ENCODE assay signal across 23 mouse cellular contexts in genomic region chr16:17481465-17481864, GRCm38 (mm10). TPM values are rescaled to one million over a fixed set of nuclear protein-coding genes. Genes with fewer than 3 reads are reported as not detected.
DNase-seq lines count a peak whose midpoint lies in the region; ATAC-seq and TF ChIP-seq lines count a peak whose summit lies in the region.
"Had no signal": no experiment of that assay in that cellular context is flagged by ENCODE, and none has a peak within 500 bp of the region (broad histone marks: within the 10 kb centered on the region; RNA-seq: fewer than 3 reads in every experiment).

No protein-coding gene starts in this region.

- H3K79me2 ChIP-seq in MEL (ENCODE audit: control insufficient read depth, insufficient read depth, low read length, poor library complexity): peaks cover 40% of the 10 kb centered on the region
- peaks cover 1% of the 10 kb centered on the region; the same call in 1 of the 2 replicates for H3K79me2 ChIP-seq in heart, adult 2 months (replicated peaks; ENCODE audit: control insufficient read depth, insufficient read depth, low read length)

- H3K27me3 ChIP-seq in liver, embryonic 11.5 days (replicated peaks; ENCODE audit: control insufficient read depth, insufficient read depth, low read length): no peaks in the 10 kb centered on the region
- no peaks in the 10 kb centered on the region for H3K27me3 ChIP-seq in liver, postnatal 0 days (ENCODE audit: insufficient read depth, low read length)
- H3K27me3 ChIP-seq in MEL (ENCODE audit: control insufficient read depth in 1 of 2, insufficient read depth in 2 of 2, low read length in 2 of 2): no peaks in the 10 kb centered on the region
- no peaks in the 10 kb centered on the region for H3K27me3 ChIP-seq in liver, embryonic 14.5 days (ENCODE audit: control insufficient read depth, insufficient read depth, low read length)
- H3K27me3 ChIP-seq in liver, embryonic 16.5 days (ENCODE audit: control insufficient read depth, insufficient read depth, low read depth, low read length): no peaks in the 10 kb centered on the region
- no peaks in the 10 kb centered on the region for H3K27me3 ChIP-seq in heart, adult 2 months (ENCODE audit: control insufficient read depth, insufficient read depth, low read length)
- H3K27me3 ChIP-seq: CH12.LX; embryonic facial prominence, embryonic 12.5 days; forebrain, embryonic 13.5 days; forebrain, embryonic 15.5 days had no signal

- H3K36me3 ChIP-seq in liver, embryonic 11.5 days (ENCODE audit: control insufficient read depth, insufficient read depth, low read length): peaks cover 26% of the 10 kb centered on the region
- H3K36me3 ChIP-seq in liver, postnatal 0 days (replicated peaks; ENCODE audit: insufficient read depth, low read length): peaks cover 34% of the 10 kb centered on the region
- H3K36me3 ChIP-seq in MEL (ENCODE audit: control insufficient read depth in 1 of 2, insufficient read depth in 2 of 2, low read length in 2 of 2): peaks cover 12 to 44% of the 10 kb centered on the region in 2 experiments
- H3K36me3 ChIP-seq in liver, embryonic 14.5 days (replicated peaks; ENCODE audit: control insufficient read depth, insufficient read depth, low read depth): peaks cover 25% of the 10 kb centered on the region
- H3K36me3 ChIP-seq in liver, embryonic 16.5 days (ENCODE audit: control insufficient read depth, insufficient read depth): peaks cover 20% of the 10 kb centered on the region
- H3K36me3 ChIP-seq in heart, adult 2 months (ENCODE audit: control insufficient read depth, insufficient read depth, low read length): peaks cover 17% of the 10 kb centered on the region

- DNase-seq in liver, embryonic 11.5 days (ENCODE audit: low spot score): no peak
- DNase-seq in liver, postnatal 0 days: no peak
- peak; percentile 52 for DNase-seq in MEL (ENCODE audit: low read depth, low spot score)
- no peak for DNase-seq in liver, embryonic 14.5 days (ENCODE audit: low read depth in 3 of 3, low spot score in 3 of 3)
- DNase-seq in spleen, adult 18-20 months: no peak
- DNase-seq in heart, adult 2 months: no peak
- DNase-seq: adrenal gland, adult 2 months; adrenal gland, postnatal 14 days; adrenal gland, postnatal 36 days; B cell, adult 2 months; cerebellum, adult 11-12 months; cerebellum, adult 2 months; cerebellum, adult 9-10 months; cerebellum, postnatal 10 days; cerebellum, postnatal 25 days had no signal

- intact Hi-C loops in heart, adult 2 months (cut with DNase I): no loop called here

- no peak overlapping the region for H3K9ac ChIP-seq in liver, embryonic 11.5 days (ENCODE audit: low read depth, low read length)
- H3K9ac ChIP-seq in liver, postnatal 0 days (replicated peaks): no peak overlapping the region
- H3K9ac ChIP-seq in MEL (ENCODE audit: control insufficient read depth, low read depth, low read length, poor library complexity, severe bottlenecking): no peak overlapping the region
- no peak overlapping the region for H3K9ac ChIP-seq in liver, embryonic 14.5 days (replicated peaks)
- H3K9ac ChIP-seq in liver, embryonic 16.5 days (ENCODE audit: low read depth, low read length): no peak overlapping the region
- no peak overlapping the region for H3K9ac ChIP-seq in heart, adult 2 months (ENCODE audit: low read depth, low read length)
- H3K9ac ChIP-seq: embryonic facial prominence, embryonic 12.5 days; forebrain, embryonic 13.5 days; forebrain, embryonic 15.5 days had no signal

- peaks cover 8% of the 10 kb centered on the region for H3K4me1 ChIP-seq in liver, embryonic 11.5 days (replicated peaks; ENCODE audit: control insufficient read depth, insufficient read depth, low read length)
- H3K4me1 ChIP-seq in liver, postnatal 0 days (ENCODE audit: insufficient read depth): peaks cover 10% of the 10 kb centered on the region; the same call in 1 of the 2 replicates
- peaks cover 20 to 29% of the 10 kb centered on the region in 2 experiments for H3K4me1 ChIP-seq in MEL (ENCODE audit: control insufficient read depth in 1 of 2, insufficient read depth in 2 of 2, low read length in 2 of 2)
- peaks cover 5 to 19% of the 10 kb centered on the region in 2 experiments for H3K4me1 ChIP-seq in liver, embryonic 14.5 days (replicated peaks; ENCODE audit: control insufficient read depth in 2 of 2, insufficient read depth in 2 of 2, low read length in 1 of 2)
- H3K4me1 ChIP-seq in liver, embryonic 16.5 days (ENCODE audit: control insufficient read depth, low read depth, low read length): peaks cover 23% of the 10 kb centered on the region
- H3K4me1 ChIP-seq in heart, adult 2 months (ENCODE audit: control insufficient read depth, insufficient read depth, low read length): peaks cover 5% of the 10 kb centered on the region
- H3K4me1 ChIP-seq: embryonic facial prominence, embryonic 10.5 days; embryonic facial prominence, embryonic 12.5 days had no signal

- peak; percentile 66; the same call in 1 of the 2 replicates for ATAC-seq in liver, embryonic 11.5 days (replicated peaks; ENCODE audit: low FRiP score)
- no peak for ATAC-seq in liver, postnatal 0 days
- ATAC-seq in liver, embryonic 14.5 days (ENCODE audit: insufficient read depth): peak; percentile 56; the same call in 1 of the 2 replicates
- ATAC-seq in liver, embryonic 16.5 days (ENCODE audit: low read depth): peak; percentile 47; the same call in 1 of the 2 replicates
- ATAC-seq: CD4-positive, CD25-positive, alpha-beta regulatory T cell, adult 4 months; forebrain, embryonic 13.5 days; forebrain, embryonic 15.5 days had no signal

- no peaks in the 10 kb centered on the region for H3K9me3 ChIP-seq in liver, embryonic 11.5 days (ENCODE audit: control insufficient read depth, low read length)
- H3K9me3 ChIP-seq in liver, postnatal 0 days (ENCODE audit: low read length): no peaks in the 10 kb centered on the region
- no peaks in the 10 kb centered on the region for H3K9me3 ChIP-seq in MEL (replicated peaks; ENCODE audit: insufficient read depth, low read length)
- no peaks in the 10 kb centered on the region for H3K9me3 ChIP-seq in liver, embryonic 14.5 days (ENCODE audit: control insufficient read depth, low read length)
- H3K9me3 ChIP-seq in liver, embryonic 16.5 days (replicated peaks; ENCODE audit: control insufficient read depth, low read length): no peaks in the 10 kb centered on the region
- H3K9me3 ChIP-seq: embryonic facial prominence, embryonic 10.5 days; embryonic facial prominence, embryonic 12.5 days; forebrain, embryonic 13.5 days; forebrain, embryonic 15.5 days; G1E had no signal

- TF ChIP-seq RAD21 in MEL (IDR thresholded peaks at IDR 0.05; ENCODE audit: low read depth, low read length): no peak

- no peak overlapping the region for H3K4me3 ChIP-seq in liver, embryonic 11.5 days (ENCODE audit: low read depth, low read length)
- no peak overlapping the region for H3K4me3 ChIP-seq in liver, postnatal 0 days (ENCODE audit: low read depth, low read length)
- no peak overlapping the region for H3K4me3 ChIP-seq in MEL (ENCODE audit: control insufficient read depth in 1 of 2, insufficient read depth in 1 of 2, low read depth in 2 of 2, low read length in 2 of 2)
- no peak overlapping the region for H3K4me3 ChIP-seq in liver, embryonic 14.5 days (ENCODE audit: insufficient read depth in 1 of 2, low read depth in 2 of 2, low read length in 2 of 2)
- no peak overlapping the region for H3K4me3 ChIP-seq in liver, embryonic 16.5 days (ENCODE audit: low read depth, low read length)
- H3K4me3 ChIP-seq in heart, adult 2 months: no peak overlapping the region
- H3K4me3 ChIP-seq: embryonic facial prominence, embryonic 10.5 days; embryonic facial prominence, embryonic 12.5 days; forebrain, embryonic 13.5 days; forebrain, embryonic 15.5 days had no signal

- no peak overlapping the region for H3K4me2 ChIP-seq in liver, embryonic 11.5 days
- no peak overlapping the region for H3K4me2 ChIP-seq in liver, postnatal 0 days (ENCODE audit: low read depth, low read length)
- H3K4me2 ChIP-seq in liver, embryonic 14.5 days (ENCODE audit: low read depth): no peak overlapping the region
- H3K4me2 ChIP-seq in liver, embryonic 16.5 days (ENCODE audit: low read depth, low read length): no peak overlapping the region
- H3K4me2 ChIP-seq: embryonic facial prominence, embryonic 12.5 days; forebrain, embryonic 13.5 days; forebrain, embryonic 15.5 days had no signal

- TF ChIP-seq CTCF in liver, postnatal 0 days (IDR thresholded peaks at IDR 0.05; ENCODE audit: low read depth): no peak
- TF ChIP-seq CTCF in MEL (IDR thresholded peaks at IDR 0.05 in 2 of 3, conservative IDR thresholded peaks at IDR 0.05 in 1 of 3; ENCODE audit: control insufficient read depth in 1 of 3, insufficient read depth in 1 of 3, low read depth in 2 of 3, low read length in 3 of 3, poor library complexity in 1 of 3, severe bottlenecking in 1 of 3): no peak
- TF ChIP-seq CTCF in liver, embryonic 14.5 days (IDR thresholded peaks at IDR 0.05; ENCODE audit: low read depth): no peak
- no peak for TF ChIP-seq CTCF in heart, adult 2 months (IDR thresholded peaks at IDR 0.05)

- TF ChIP-seq POLR2A in MEL (IDR thresholded peaks at IDR 0.05; ENCODE audit: control insufficient read depth in 1 of 2, insufficient read depth in 1 of 2, low read depth in 1 of 2, low read length in 2 of 2, poor library complexity in 1 of 2): no peak
- no peak for TF ChIP-seq POLR2A in heart, adult 2 months (IDR thresholded peaks at IDR 0.05; ENCODE audit: insufficient read depth, low read depth, low read length)

- no peak overlapping the region for H3K27ac ChIP-seq in liver, embryonic 11.5 days (ENCODE audit: low read depth, low read length)
- no peak overlapping the region for H3K27ac ChIP-seq in liver, postnatal 0 days (ENCODE audit: low read depth)
- H3K27ac ChIP-seq in MEL (ENCODE audit: control insufficient read depth, low read depth, low read length): peak overlapping the region; percentile 25
- H3K27ac ChIP-seq in liver, embryonic 14.5 days: no peak overlapping the region
- no peak overlapping the region for H3K27ac ChIP-seq in liver, embryonic 16.5 days (ENCODE audit: low read length)
- H3K27ac ChIP-seq in heart, adult 2 months: no peak overlapping the region
- H3K27ac ChIP-seq: embryonic facial prominence, embryonic 10.5 days; embryonic facial prominence, embryonic 12.5 days; forebrain, embryonic 13.5 days; forebrain, embryonic 15.5 days had no signal

- no peak for TF ChIP-seq EP300 in liver, postnatal 0 days (IDR thresholded peaks at IDR 0.05; ENCODE audit: low read depth)
- TF ChIP-seq EP300 in MEL (IDR thresholded peaks at IDR 0.05; ENCODE audit: low read depth in 1 of 2, low read length in 2 of 2): peak; percentile 91 to 94
- TF ChIP-seq EP300 in liver, embryonic 14.5 days (IDR thresholded peaks at IDR 0.05; ENCODE audit: low read depth): no peak
- TF ChIP-seq EP300 in heart, adult 2 months (IDR thresholded peaks at IDR 0.05; ENCODE audit: insufficient read depth, low read depth, low read length): no peak

- 51% methylated on average over 2 of the region's 2 CpGs for WGBS in liver, embryonic 11.5 days
- 43% methylated on average over 2 of the region's 2 CpGs for WGBS in liver, postnatal 0 days (ENCODE audit: insufficient replicate concordance)
- 10% methylated on average over 2 of the region's 2 CpGs for WGBS in liver, embryonic 14.5 days (ENCODE audit: insufficient replicate concordance)
- 17% methylated on average over 2 of the region's 2 CpGs for WGBS in liver, embryonic 16.5 days (ENCODE audit: insufficient replicate concordance)
- 58% methylated on average over 2 of the region's 2 CpGs for whole genome bisulfite sequencing in heart, adult 2 months

RNA-seq across cellular contexts. Expression of gene Aifm3, which starts 7.9 kb away (rescaled TPM):
- polyA plus RNA-seq in liver, embryonic 11.5 days (2014; fragmentation: Nextera tagmentation; extraction: Ambion mirVana): 0.84 and 1.1 TPM in 2 replicates
- 3.3 and 3.4 TPM in 2 replicates for polyA plus RNA-seq in liver, postnatal 0 days (2015; fragmentation: Nextera tagmentation; extraction: Ambion mirVana)
- 0.23 and 0.29 TPM in 2 replicates for total RNA-seq in MEL (2012; rRNA removed)
- under 1 TPM in 1 of 2 experiments, not detected in 1; 0.52 TPM for polyA plus RNA-seq in MEL (2012; ENCODE audit: insufficient read depth in 1 of 2, insufficient read length in 2 of 2, low read depth in 1 of 2, low replicate concordance in 2 of 2, missing spikeins in 1 of 2)
- polyA plus RNA-seq in liver, embryonic 14.5 days (2012; rRNA removed): 0.67 and 1.3 TPM in 2 replicates
- 0.53 and 0.99 TPM in 2 replicates for polyA plus RNA-seq in liver, embryonic 14.5 days (2014; fragmentation: Nextera tagmentation; extraction: Ambion mirVana)
- polyA plus RNA-seq in liver, embryonic 16.5 days (2015; fragmentation: Nextera tagmentation; extraction: Ambion mirVana): 3.8 and 6.3 TPM in 2 replicates
- under 1 TPM in 1 of 2 experiments, not detected in 1; 0.14 TPM for total RNA-seq in heart, adult 2 months (2021)
- polyA plus RNA-seq in heart, adult 2 months (2012; rRNA removed): 0.08 and 0.09 TPM in 2 replicates
- total RNA-seq: CH12.LX had no signal
- polyA plus RNA-seq: G1E had no signal

RNA-seq across cellular contexts. Expression of gene Lztr1, which starts 27.0 kb away (rescaled TPM):
- 50.2 and 54.8 TPM in 2 replicates for polyA plus RNA-seq in liver, embryonic 11.5 days (2014; fragmentation: Nextera tagmentation; extraction: Ambion mirVana)
- polyA plus RNA-seq in liver, postnatal 0 days (2015; fragmentation: Nextera tagmentation; extraction: Ambion mirVana): 16.8 and 18.7 TPM in 2 replicates
- 39.5 and 45.1 TPM in 2 replicates for total RNA-seq in MEL (2012; rRNA removed)
- 10 to 100 TPM in 1 of 2 experiments, not detected in 1; 83.2 TPM for polyA plus RNA-seq in MEL (2012; ENCODE audit: insufficient read depth in 1 of 2, insufficient read length in 2 of 2, low read depth in 1 of 2, low replicate concordance in 2 of 2, missing spikeins in 1 of 2)
- 32.0 and 32.5 TPM in 2 replicates for polyA plus RNA-seq in liver, embryonic 14.5 days (2012; rRNA removed)
- 15.5 and 17.2 TPM in 2 replicates for polyA plus RNA-seq in liver, embryonic 14.5 days (2014; fragmentation: Nextera tagmentation; extraction: Ambion mirVana)
- 25.2 and 25.7 TPM in 2 replicates for polyA plus RNA-seq in liver, embryonic 16.5 days (2015; fragmentation: Nextera tagmentation; extraction: Ambion mirVana)
- total RNA-seq in heart, adult 2 months (2021): 10 to 100 TPM; 24.3 to 28.5 TPM
- polyA plus RNA-seq in heart, adult 2 months (2012; rRNA removed): 98.0 and 104 TPM in 2 replicates

RNA-seq across cellular contexts. Expression of gene Crkl, which starts 29.7 kb away (rescaled TPM):
- 45.6 and 46.2 TPM in 2 replicates for polyA plus RNA-seq in liver, embryonic 11.5 days (2014; fragmentation: Nextera tagmentation; extraction: Ambion mirVana)
- polyA plus RNA-seq in liver, postnatal 0 days (2015; fragmentation: Nextera tagmentation; extraction: Ambion mirVana): 20.1 and 24.4 TPM in 2 replicates
- 14.9 and 16.2 TPM in 2 replicates for total RNA-seq in MEL (2012; rRNA removed)
- polyA plus RNA-seq in MEL (2012; ENCODE audit: insufficient read depth in 1 of 2, insufficient read length in 2 of 2, low read depth in 1 of 2, low replicate concordance in 2 of 2, missing spikeins in 1 of 2): 100 to 1,000 TPM in 1 of 2 experiments, 10 to 100 TPM in 1; 34.6 to 146 TPM
- 6.8 and 8.0 TPM in 2 replicates for polyA plus RNA-seq in liver, embryonic 14.5 days (2012; rRNA removed)
- 18.8 and 25.0 TPM in 2 replicates for polyA plus RNA-seq in liver, embryonic 14.5 days (2014; fragmentation: Nextera tagmentation; extraction: Ambion mirVana)
- polyA plus RNA-seq in liver, embryonic 16.5 days (2015; fragmentation: Nextera tagmentation; extraction: Ambion mirVana): 27.2 and 27.9 TPM in 2 replicates
- 10 to 100 TPM; 26.2 to 27.2 TPM for total RNA-seq in heart, adult 2 months (2021)
- 31.2 and 36.5 TPM in 2 replicates for polyA plus RNA-seq in heart, adult 2 months (2012; rRNA removed)

RNA-seq across cellular contexts. Expression of gene Thap7, which starts 49.5 kb away (rescaled TPM):
- 45.1 and 46.5 TPM in 2 replicates for polyA plus RNA-seq in liver, embryonic 11.5 days (2014; fragmentation: Nextera tagmentation; extraction: Ambion mirVana)
- polyA plus RNA-seq in liver, postnatal 0 days (2015; fragmentation: Nextera tagmentation; extraction: Ambion mirVana): 21.3 and 24.4 TPM in 2 replicates
- 53.6 and 65.5 TPM in 2 replicates for total RNA-seq in MEL (2012; rRNA removed)
- 10 to 100 TPM in 1 of 2 experiments, not detected in 1; 65.4 TPM for polyA plus RNA-seq in MEL (2012; ENCODE audit: insufficient read depth in 1 of 2, insufficient read length in 2 of 2, low read depth in 1 of 2, low replicate concordance in 2 of 2, missing spikeins in 1 of 2)
- polyA plus RNA-seq in liver, embryonic 14.5 days (2012; rRNA removed): 20.4 and 21.8 TPM in 2 replicates
- polyA plus RNA-seq in liver, embryonic 14.5 days (2014; fragmentation: Nextera tagmentation; extraction: Ambion mirVana): 19.7 and 24.5 TPM in 2 replicates
- 18.9 and 21.1 TPM in 2 replicates for polyA plus RNA-seq in liver, embryonic 16.5 days (2015; fragmentation: Nextera tagmentation; extraction: Ambion mirVana)
- 10 to 100 TPM; 13.3 to 16.0 TPM for total RNA-seq in heart, adult 2 months (2021)
- 32.2 and 32.3 TPM in 2 replicates for polyA plus RNA-seq in heart, adult 2 months (2012; rRNA removed)
